Mouse (Mus musculus) brain, embryonic 14.5 days (tissue): Measurements from ENCODE around the gene Pan3. TPM values are rescaled to one million over a fixed set of nuclear protein-coding genes. Genes with fewer than 3 reads are reported as not detected.

ENCODE experiments used
- DNase-seq: peaks from one replicate; pipeline ENCODE4 v3.0.0-alpha.2; 2011; ENCODE audit warnings: low read depth
- CTCF ChIP-seq: fragments of 200-500 bp; IDR thresholded peaks from 2 replicates; pipeline ENCODE4 v1.5.1; 2012; ENCODE audit warnings: inconsistent platforms, mild to moderate bottlenecking, moderate library complexity, borderline replicate concordance; ENCODE audit not compliant: insufficient read depth, insufficient read length; ENCODE audit errors: extremely low read depth
- POLR2A ChIP-seq: fragments of 200-500 bp; IDR thresholded peaks from 2 replicates; pipeline ENCODE4 v1.6.1; 2012; ENCODE audit warnings: mild to moderate bottlenecking, inconsistent platforms, borderline replicate concordance; ENCODE audit not compliant: poor library complexity, insufficient read depth, insufficient read length, severe bottlenecking; ENCODE audit errors: extremely low read depth
- polyA plus RNA-seq: library from polyadenylated mRNA; depleted of rRNA; stranded (reverse); fragments of >200 nt; gene quantifications from 2 replicates; pipeline ENCODE4 v1.2.3, GENCODE M21; 2012

Gene Pan3
- polyA plus RNA-seq, 1 experiment, result 54.6 TPM

GRCm38 (mm10) chr5:147435751-147436150 lies 5.8 kb downstream of the Pan3 start:
- DNase-seq, result no peak
- no peak for TF ChIP-seq POLR2A
- no peak for TF ChIP-seq CTCF

DNA sequence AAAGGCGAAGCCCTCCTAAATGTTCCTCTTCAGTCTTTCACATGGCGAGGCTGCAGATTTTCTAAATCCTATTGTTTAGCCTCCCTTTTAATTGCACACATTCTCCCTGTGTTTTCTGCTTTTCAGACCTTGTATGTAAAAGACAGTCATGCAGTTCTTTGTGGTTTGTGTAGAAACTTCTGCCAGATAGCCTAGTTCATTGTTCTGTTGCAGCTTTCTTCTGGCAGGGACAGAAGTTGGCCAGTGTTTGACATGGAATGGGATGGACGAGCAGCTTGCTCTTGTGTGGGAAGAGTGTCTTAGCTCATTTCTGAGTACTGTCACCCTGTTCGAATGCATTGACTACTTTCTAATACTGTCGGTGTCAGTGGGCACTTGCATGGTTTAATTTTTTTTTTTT lies 6.5 kb downstream of the Pan3 start:
- DNase-seq, result peak; percentile 35
- TF ChIP-seq CTCF, result no peak
- no peak for TF ChIP-seq POLR2A

DNA sequence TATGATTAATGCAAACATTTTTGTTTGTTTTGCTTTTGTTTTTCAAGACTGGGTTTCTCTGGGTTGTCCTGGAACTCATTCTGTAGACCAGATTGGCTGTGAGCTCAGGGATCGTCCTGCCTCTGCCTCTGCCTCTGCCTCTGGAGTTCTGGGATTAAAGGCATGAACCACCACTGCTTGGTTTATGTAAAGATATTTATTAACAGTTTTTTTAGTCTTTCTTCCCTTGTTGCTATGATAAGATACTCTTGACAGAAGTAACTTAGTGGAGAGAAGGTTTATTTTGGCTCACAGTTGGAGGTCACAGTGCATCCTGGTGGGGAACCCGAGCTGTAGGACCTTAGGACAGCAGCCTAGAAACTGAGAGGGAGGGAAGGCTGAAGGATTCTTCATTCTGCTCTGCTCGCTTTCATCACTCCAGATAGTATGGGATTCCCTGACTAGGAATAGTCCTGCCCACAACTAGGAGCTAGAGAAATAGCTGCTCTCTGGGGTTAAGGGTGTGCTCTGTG lies 11.1 kb downstream of the Pan3 start:
- DNase-seq, result no peak

DNA sequence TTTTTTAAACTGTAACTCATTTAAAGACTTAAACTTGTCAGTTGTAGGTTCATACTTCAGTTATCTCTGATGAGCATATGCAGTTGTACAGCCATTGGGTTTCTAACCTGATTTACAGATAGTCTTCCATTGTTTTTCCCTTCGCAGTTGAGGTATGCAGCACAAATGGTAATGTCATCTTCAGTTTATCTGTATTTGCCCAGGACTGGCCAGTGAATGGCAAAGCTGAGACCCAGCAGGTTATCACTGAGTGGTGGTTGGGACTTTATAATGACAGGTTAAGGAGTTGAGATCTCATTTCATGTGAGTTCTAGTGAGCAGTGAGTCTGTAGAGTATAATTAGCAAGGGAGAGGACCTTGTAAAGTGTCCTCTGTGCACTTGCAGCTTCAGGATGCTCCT lies 12.0 kb downstream of the Pan3 start:
- TF ChIP-seq CTCF, result no peak
- no peak for TF ChIP-seq POLR2A
- no peak for DNase-seq

More for the DNA sequence above, 11.1 kb downstream of the Pan3 start:
- TF ChIP-seq CTCF (no peak), POLR2A (no peak)

GRCm38 (mm10) chr5:147442741-147443140 lies 12.8 kb downstream of the Pan3 start:
- TF ChIP-seq CTCF, result no peak
- no peak for TF ChIP-seq POLR2A
- DNase-seq, result no peak

- TF ChIP-seq POLR2A, result no peak
- no peak for DNase-seq
Measured at GRCm38 (mm10) chr5:147444298-147444697, 14.3 kb downstream of the Pan3 start.

- DNase-seq, result no peak
- no peak for TF ChIP-seq POLR2A
- TF ChIP-seq CTCF, result no peak
Measured at GRCm38 (mm10) chr5:147444757-147445156, 14.8 kb downstream of the Pan3 start.

GRCm38 (mm10) chr5:147445252-147445651 lies 15.3 kb downstream of the Pan3 start:
- TF ChIP-seq CTCF (no peak), POLR2A (no peak)
- no peak for DNase-seq

DNA sequence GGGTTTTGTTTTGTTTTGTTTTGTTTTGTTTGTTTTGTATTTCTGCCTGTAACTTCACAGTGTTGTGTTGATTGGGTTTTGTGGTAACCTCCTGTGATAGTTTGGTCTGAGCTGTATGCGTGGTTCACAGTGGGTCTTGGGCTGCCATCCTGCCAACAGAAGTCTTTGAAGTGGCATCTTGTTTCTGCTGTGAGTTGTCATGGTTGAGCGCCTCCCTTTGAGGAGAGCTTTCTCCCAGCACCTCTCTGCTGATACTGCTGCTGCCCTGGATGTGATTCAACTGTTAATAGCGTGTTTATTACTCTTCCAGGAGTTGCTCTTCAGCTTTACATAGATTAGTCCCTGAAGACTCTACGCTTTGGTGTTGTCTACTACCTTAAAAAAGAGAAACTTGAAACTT lies 18.6 kb downstream of the Pan3 start:
- TF ChIP-seq CTCF (no peak), POLR2A (no peak)

GRCm38 (mm10) chr5:147448933-147449332 lies 19.0 kb downstream of the Pan3 start:
- TF ChIP-seq POLR2A (no peak), CTCF (no peak)
- peak; percentile 77 for DNase-seq

More for the DNA sequence above, 18.6 kb downstream of the Pan3 start:
- peak; percentile 81 for DNase-seq

DNA sequence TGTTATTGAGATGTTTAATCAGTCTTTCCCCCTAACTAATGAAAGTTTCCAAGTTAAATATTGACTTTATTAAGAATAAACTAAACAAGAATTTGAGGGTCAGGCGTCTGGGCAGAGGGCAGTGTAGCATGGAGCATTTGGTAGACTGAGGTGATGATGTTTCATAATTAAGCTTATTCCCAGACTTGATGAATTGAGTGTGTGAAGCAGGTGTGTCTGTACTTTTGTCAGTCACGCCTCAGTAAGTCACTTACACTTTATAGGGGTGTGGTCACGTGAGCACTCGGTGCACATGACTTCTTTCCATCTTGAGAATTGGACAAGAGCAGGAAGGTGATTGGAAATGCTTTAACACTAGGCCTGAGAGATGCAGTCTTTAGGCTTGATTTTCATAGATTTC lies 26.5 kb downstream of the Pan3 start:
- no peak for TF ChIP-seq CTCF
- no peak for TF ChIP-seq POLR2A
- no peak for DNase-seq

GRCm38 (mm10) chr5:147459821-147460567 lies 30.0 kb downstream of the Pan3 start:
- DNase-seq, result no peak
- TF ChIP-seq CTCF (no peak), POLR2A (no peak)
